Mouse (Mus musculus): ENCODE measurements at regions not wholly inside any gene's neighbourhood (a gene's known extent, or its start where the extent isn't known, plus 50 kb on each side); places are given as distances from the start of the nearest gene placed in this dataset.

GRCm38 (mm10) chr10:91701822-91702221 is 520.7 kb upstream of the Tmpo start:
- no peak for ATAC-seq (ENCODE audit: low read depth)
- Histone ChIP-seq H3K9ac (replicated peaks; ENCODE audit: low read depth, low read length) (no peak overlapping the region), H3K27ac (ENCODE audit: low read depth, low read length) (no peak overlapping the region), H3K36me3 (ENCODE audit: control insufficient read depth, insufficient read depth, low read length) (no peaks in the 10 kb centered on the region), H3K4me1 (ENCODE audit: control insufficient read depth, insufficient read depth, low read length) (no peaks in the 10 kb centered on the region), H3K4me2 (ENCODE audit: low read depth, low read length) (no peak overlapping the region), H3K27me3 (ENCODE audit: control insufficient read depth, insufficient read depth, low read length) (no peaks in the 10 kb centered on the region), H3K9me3 (ENCODE audit: control insufficient read depth, low read length) (no peaks in the 10 kb centered on the region), H3K4me3 (ENCODE audit: low read depth, low read length) (no peak overlapping the region)
- 79% methylated on average over 3 of the region's 3 CpGs for WGBS

GRCm38 (mm10) chr10:91686082-91686618 is 505.0 kb upstream of the Tmpo start:
- Histone ChIP-seq H3K27me3 (ENCODE audit: control insufficient read depth, insufficient read depth, low read length) (no peaks in the 10 kb centered on the region), H3K27ac (ENCODE audit: low read depth, low read length) (peak overlapping the region; percentile 36; the same call in 1 of the 2 replicates), H3K4me3 (ENCODE audit: low read depth, low read length) (no peak overlapping the region), H3K9me3 (ENCODE audit: control insufficient read depth, low read length) (no peaks in the 10 kb centered on the region), H3K36me3 (ENCODE audit: control insufficient read depth, insufficient read depth, low read length) (no peaks in the 10 kb centered on the region), H3K4me2 (ENCODE audit: low read depth, low read length) (no peak overlapping the region), H3K4me1 (ENCODE audit: control insufficient read depth, insufficient read depth, low read length) (no peaks in the 10 kb centered on the region), H3K9ac (replicated peaks; ENCODE audit: low read depth, low read length) (no peak overlapping the region)
- 33% methylated on average over 8 of the region's 8 CpGs for WGBS
- no peak for ATAC-seq (ENCODE audit: low read depth)

- Histone ChIP-seq H3K27me3 (ENCODE audit: control insufficient read depth, insufficient read depth, low read length) (no peaks in the 10 kb centered on the region), H3K27ac (ENCODE audit: low read depth, low read length) (no peak overlapping the region; the same call in 1 of the 2 replicates), H3K4me3 (ENCODE audit: low read depth, low read length) (no peak overlapping the region), H3K36me3 (ENCODE audit: control insufficient read depth, insufficient read depth, low read length) (no peaks in the 10 kb centered on the region), H3K9ac (replicated peaks; ENCODE audit: low read depth, low read length) (no peak overlapping the region), H3K4me1 (ENCODE audit: control insufficient read depth, insufficient read depth, low read length) (no peaks in the 10 kb centered on the region), H3K9me3 (ENCODE audit: control insufficient read depth, low read length) (no peaks in the 10 kb centered on the region), H3K4me2 (ENCODE audit: low read depth, low read length) (no peak overlapping the region)
- 28% methylated on average over 8 of the region's 8 CpGs for WGBS
- ATAC-seq (ENCODE audit: low read depth), result peak; percentile 71
Observed at GRCm38 (mm10) chr10:91685164-91686027, 504.3 kb upstream of the Tmpo start.

- no peak for ATAC-seq (ENCODE audit: low read depth)
- no peak overlapping the region for H3K4me3 ChIP-seq (ENCODE audit: low read depth, low read length)
- no peak overlapping the region for H3K9ac ChIP-seq (replicated peaks; ENCODE audit: low read depth, low read length)
Observed at GRCm38 (mm10) chr10:91679641-91680040, 498.5 kb upstream of the Tmpo start.

GRCm38 (mm10) chr10:91637911-91638310 is 456.8 kb upstream of the Tmpo start:
- Histone ChIP-seq H3K36me3 (ENCODE audit: control insufficient read depth, insufficient read depth, low read length) (no peaks in the 10 kb centered on the region), H3K27me3 (ENCODE audit: control insufficient read depth, insufficient read depth, low read length) (no peaks in the 10 kb centered on the region), H3K27ac (ENCODE audit: low read depth, low read length) (no peak overlapping the region), H3K4me3 (ENCODE audit: low read depth, low read length) (no peak overlapping the region), H3K9me3 (ENCODE audit: control insufficient read depth, low read length) (no peaks in the 10 kb centered on the region), H3K9ac (replicated peaks; ENCODE audit: low read depth, low read length) (no peak overlapping the region), H3K4me1 (ENCODE audit: control insufficient read depth, insufficient read depth, low read length) (no peaks in the 10 kb centered on the region), H3K4me2 (ENCODE audit: low read depth, low read length) (no peak overlapping the region)
- ATAC-seq (ENCODE audit: low read depth), result no peak

More at GRCm38 (mm10) chr10:91679641-91680040, 498.5 kb upstream of the Tmpo start:
- no peaks in the 10 kb centered on the region for H3K4me1 ChIP-seq (ENCODE audit: control insufficient read depth, insufficient read depth, low read length)
- H3K27me3 ChIP-seq (ENCODE audit: control insufficient read depth, insufficient read depth, low read length), result no peaks in the 10 kb centered on the region
- no peaks in the 10 kb centered on the region for H3K9me3 ChIP-seq (ENCODE audit: control insufficient read depth, low read length)
- no peaks in the 10 kb centered on the region for H3K36me3 ChIP-seq (ENCODE audit: control insufficient read depth, insufficient read depth, low read length)
- H3K4me2 ChIP-seq (ENCODE audit: low read depth, low read length), result no peak overlapping the region
- no peak overlapping the region for H3K27ac ChIP-seq (ENCODE audit: low read depth, low read length)

GRCm38 (mm10) chr10:91628672-91629071 is 447.6 kb upstream of the Tmpo start:
- no peaks in the 10 kb centered on the region for H3K36me3 ChIP-seq (ENCODE audit: control insufficient read depth, insufficient read depth, low read length)

GRCm38 (mm10) chr10:91622281-91622680 is 441.2 kb upstream of the Tmpo start:
- Histone ChIP-seq H3K4me3 (ENCODE audit: low read depth, low read length) (no peak overlapping the region), H3K4me1 (ENCODE audit: control insufficient read depth, insufficient read depth, low read length) (no peaks in the 10 kb centered on the region), H3K27me3 (ENCODE audit: control insufficient read depth, insufficient read depth, low read length) (no peaks in the 10 kb centered on the region), H3K36me3 (ENCODE audit: control insufficient read depth, insufficient read depth, low read length) (no peaks in the 10 kb centered on the region), H3K9ac (replicated peaks; ENCODE audit: low read depth, low read length) (no peak overlapping the region), H3K4me2 (ENCODE audit: low read depth, low read length) (no peak overlapping the region), H3K27ac (ENCODE audit: low read depth, low read length) (no peak overlapping the region), H3K9me3 (ENCODE audit: control insufficient read depth, low read length) (no peaks in the 10 kb centered on the region)
- no peak for ATAC-seq (ENCODE audit: low read depth)
- WGBS, result 78% methylated on average over 2 of the region's 2 CpGs

More at GRCm38 (mm10) chr10:91628672-91629071, 447.6 kb upstream of the Tmpo start:
- 12% methylated on average over 6 of the region's 6 CpGs for WGBS
- Histone ChIP-seq H3K9me3 (ENCODE audit: control insufficient read depth, low read length) (no peaks in the 10 kb centered on the region), H3K4me1 (ENCODE audit: control insufficient read depth, insufficient read depth, low read length) (0 out of 2 replicates have a peak, but pooled peaks cover 3% of the 10 kb centered on the region), H3K4me3 (ENCODE audit: low read depth, low read length) (no peak overlapping the region), H3K27ac (ENCODE audit: low read depth, low read length) (no peak overlapping the region), H3K9ac (replicated peaks; ENCODE audit: low read depth, low read length) (no peak overlapping the region), H3K27me3 (ENCODE audit: control insufficient read depth, insufficient read depth, low read length) (no peaks in the 10 kb centered on the region), H3K4me2 (ENCODE audit: low read depth, low read length) (no peak overlapping the region)
- no peak for ATAC-seq (ENCODE audit: low read depth)

- Histone ChIP-seq H3K4me3 (ENCODE audit: low read depth, low read length) (no peak overlapping the region), H3K36me3 (ENCODE audit: control insufficient read depth, insufficient read depth, low read length) (no peaks in the 10 kb centered on the region), H3K9ac (replicated peaks; ENCODE audit: low read depth, low read length) (no peak overlapping the region), H3K4me2 (ENCODE audit: low read depth, low read length) (no peak overlapping the region), H3K4me1 (ENCODE audit: control insufficient read depth, insufficient read depth, low read length) (0 out of 2 replicates have a peak, but pooled peaks cover 2% of the 10 kb centered on the region), H3K9me3 (ENCODE audit: control insufficient read depth, low read length) (no peaks in the 10 kb centered on the region), H3K27ac (ENCODE audit: low read depth, low read length) (no peak overlapping the region), H3K27me3 (ENCODE audit: control insufficient read depth, insufficient read depth, low read length) (no peaks in the 10 kb centered on the region)
- no peak for ATAC-seq (ENCODE audit: low read depth)
- WGBS, result 50% methylated on average over 8 of the region's 8 CpGs
Observed at GRCm38 (mm10) chr10:91613794-91614479, 432.8 kb upstream of the Tmpo start.

GRCm38 (mm10) chr10:91612052-91612451 is 430.9 kb upstream of the Tmpo start:
- Histone ChIP-seq H3K4me3 (ENCODE audit: low read depth, low read length) (no peak overlapping the region), H3K27ac (ENCODE audit: low read depth, low read length) (no peak overlapping the region), H3K36me3 (ENCODE audit: control insufficient read depth, insufficient read depth, low read length) (no peaks in the 10 kb centered on the region), H3K9me3 (ENCODE audit: control insufficient read depth, low read length) (no peaks in the 10 kb centered on the region), H3K9ac (replicated peaks; ENCODE audit: low read depth, low read length) (no peak overlapping the region), H3K4me1 (ENCODE audit: control insufficient read depth, insufficient read depth, low read length) (0 out of 2 replicates have a peak, but pooled peaks cover 2% of the 10 kb centered on the region), H3K27me3 (ENCODE audit: control insufficient read depth, insufficient read depth, low read length) (no peaks in the 10 kb centered on the region), H3K4me2 (ENCODE audit: low read depth, low read length) (no peak overlapping the region)
- WGBS, result 80% methylated on average over 4 of the region's 4 CpGs
- ATAC-seq (ENCODE audit: low read depth), result no peak

Data from neural tube, embryonic 14.5 days (tissue).